Mouse (Mus musculus) midbrain, embryonic 15.5 days (tissue): ENCODE data around the gene Dlx1. TPM values are rescaled to one million over a fixed set of nuclear protein-coding genes. Genes with fewer than 3 reads are reported as not detected.

Experiments
- ATAC-seq: fragments of 200-750 bp; cut with Nextera tagmentation; replicated peaks from 2 replicates; pipeline ENCODE4 v1.8.0; 2017; ENCODE audit warnings: moderate TSS enrichment
- H3K27ac ChIP-seq: fragments of 300-500 bp; sonication (generic); 2 replicates; pipeline ENCODE4 v1.5.1; 2015; ENCODE audit warnings: mild to moderate bottlenecking, inconsistent platforms
- H3K27me3 ChIP-seq: fragments of 300-500 bp; sonication (generic); replicated peaks from 2 replicates; pipeline ENCODE4 v1.6.1; 2015; ENCODE audit warnings: inconsistent platforms
- H3K36me3 ChIP-seq: fragments of 300-500 bp; sonication (generic); replicated peaks from 2 replicates; pipeline ENCODE4 v1.6.1; 2015; ENCODE audit warnings: inconsistent platforms
- H3K4me1 ChIP-seq: fragments of 300-500 bp; sonication (generic); 2 replicates; pipeline ENCODE4 v1.6.1; 2015; ENCODE audit warnings: inconsistent platforms
- H3K4me2 ChIP-seq: fragments of 300-500 bp; sonication (generic); 2 replicates; pipeline ENCODE4 v1.6.1; 2015; ENCODE audit warnings: inconsistent platforms, mild to moderate bottlenecking, moderate library complexity
- H3K4me3 ChIP-seq: fragments of 300-500 bp; sonication (generic); 2 replicates; pipeline ENCODE4 v1.5.1; 2015; ENCODE audit warnings: mild to moderate bottlenecking, inconsistent platforms
- H3K9ac ChIP-seq: fragments of 300-500 bp; sonication (generic); 2 replicates; pipeline ENCODE4 v1.6.1; 2015; ENCODE audit warnings: mild to moderate bottlenecking, inconsistent platforms
- H3K9me3 ChIP-seq: fragments of 300-500 bp; sonication (generic); 2 replicates; pipeline ENCODE4 v1.6.1; 2016; ENCODE audit warnings: inconsistent platforms
- WGBS: fragments of 180-500 bp; shearing (Covaris S2); methylation state at CpG from one replicate; pipeline ENCODE4 v1.1.7; 2015; ENCODE audit warnings: mixed read lengths; 5-methylcytosine and 5-hydroxymethylcytosine counted together
- polyA plus RNA-seq: library from polyadenylated mRNA; unstranded; fragments of >200 nt; fragmentation: Nextera tagmentation; extraction: Ambion mirVana; gene quantifications from 2 replicates; pipeline ENCODE4 v1.2.1, GENCODE M21; 2015

Gene Dlx1
- polyA plus RNA-seq, 1 experiment from 2014 or later = 44.3 TPM

- Histone ChIP-seq H3K9ac (no peak overlapping the region), H3K27ac (peak overlapping the region; percentile 25), H3K36me3 (no peaks in the 10 kb centered on the region), H3K9me3 (no peaks in the 10 kb centered on the region), H3K4me3 (peak overlapping the region; percentile 32), H3K4me2 (peak overlapping the region; percentile 5; the same call in 1 of the 2 replicates), H3K4me1 (peaks cover 18% of the 10 kb centered on the region), H3K27me3 (peaks cover 86% of the 10 kb centered on the region)
- WGBS = 1% methylated on average over 34 of the region's 34 CpGs
- no peak for ATAC-seq
Observed at GRCm38 (mm10) chr2:71530391-71531123, 2.6 kb downstream of the Dlx1 start.

- peaks cover 84% of the 10 kb centered on the region for H3K27me3 ChIP-seq
- H3K36me3 ChIP-seq = no peaks in the 10 kb centered on the region
- 0% methylated on average over 12 of the region's 12 CpGs for WGBS
- peak overlapping the region; percentile 25; the same call in 1 of the 2 replicates for H3K27ac ChIP-seq
- peak overlapping the region; percentile 32 for H3K4me3 ChIP-seq
- ATAC-seq = no peak
- H3K9ac ChIP-seq = no peak overlapping the region
- peaks cover 18% of the 10 kb centered on the region for H3K4me1 ChIP-seq
- H3K4me2 ChIP-seq = peak overlapping the region; percentile 5; the same call in 1 of the 2 replicates
- H3K9me3 ChIP-seq = no peaks in the 10 kb centered on the region
Observed at GRCm38 (mm10) chr2:71531124-71531590, 3.2 kb downstream of the Dlx1 start.

DNA sequence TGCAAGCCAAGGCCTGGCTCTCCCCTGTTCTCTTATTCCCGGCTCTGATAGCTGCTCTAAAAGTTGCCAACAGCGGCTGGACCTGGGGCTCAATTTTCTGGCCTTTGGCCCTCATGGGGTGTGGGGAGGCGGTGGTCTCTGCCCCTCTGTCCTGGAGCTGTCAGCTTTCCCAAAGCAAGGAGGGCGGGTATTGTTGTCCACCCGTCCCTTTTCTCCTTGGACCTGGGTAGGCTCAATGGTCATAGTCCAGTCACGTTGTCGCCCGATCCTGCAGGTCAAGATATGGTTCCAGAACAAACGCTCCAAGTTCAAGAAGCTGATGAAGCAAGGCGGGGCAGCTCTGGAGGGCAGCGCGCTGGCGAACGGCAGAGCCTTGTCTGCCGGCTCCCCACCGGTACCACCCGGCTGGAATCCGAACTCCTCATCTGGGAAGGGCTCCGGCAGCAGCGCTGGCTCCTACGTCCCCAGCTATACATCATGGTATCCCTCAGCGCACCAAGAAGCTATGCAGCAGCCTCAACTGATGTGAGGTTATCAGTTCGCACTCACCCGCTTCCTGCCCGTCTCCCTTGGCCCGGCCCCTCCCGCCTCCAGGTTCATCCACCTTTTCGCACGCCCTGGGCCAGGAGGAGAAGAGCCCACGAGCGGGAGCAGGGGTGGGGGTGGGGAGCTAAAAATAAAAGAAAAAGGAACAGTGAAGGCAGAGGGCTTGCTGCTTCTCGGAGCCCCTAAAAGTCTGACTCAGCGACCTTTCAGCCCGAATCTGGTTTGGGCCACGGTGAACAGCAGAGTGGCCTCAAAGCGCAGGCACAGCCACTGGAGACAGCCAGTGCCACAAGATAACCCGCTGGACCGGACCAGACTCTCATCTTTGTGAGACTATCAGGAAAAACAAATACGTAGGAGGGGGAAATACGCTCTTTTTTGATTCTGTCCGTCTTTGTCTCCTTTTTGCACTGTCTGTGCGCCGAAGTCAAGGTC, 4.4 kb downstream of the Dlx1 start:
- under 1% methylated on average over 43 of the region's 43 CpGs for WGBS
- Histone ChIP-seq H3K9ac (no peak overlapping the region), H3K36me3 (no peaks in the 10 kb centered on the region), H3K4me2 (peak overlapping the region; percentile 15; the same call in 1 of the 2 replicates), H3K4me3 (peak overlapping the region; percentile 4), H3K27ac (peak overlapping the region; percentile 0; the same call in 1 of the 2 replicates), H3K27me3 (peaks cover 84% of the 10 kb centered on the region), H3K4me1 (peaks cover 18% of the 10 kb centered on the region), H3K9me3 (no peaks in the 10 kb centered on the region)
- ATAC-seq = no peak

- H3K36me3 ChIP-seq = no peaks in the 10 kb centered on the region
- H3K4me2 ChIP-seq = 0 out of 2 replicates have a peak overlapping the region, but pooled peaks have one; percentile 15
- H3K4me3 ChIP-seq = peak overlapping the region; percentile 4; the same call in 1 of the 2 replicates
- no peak overlapping the region for H3K9ac ChIP-seq
- peak overlapping the region; percentile 0; the same call in 1 of the 2 replicates for H3K27ac ChIP-seq
- peaks cover 18% of the 10 kb centered on the region for H3K4me1 ChIP-seq
- WGBS = 8% methylated on average over 5 of the region's 5 CpGs
- no peak for ATAC-seq
- peaks cover 84% of the 10 kb centered on the region for H3K27me3 ChIP-seq
- H3K9me3 ChIP-seq = no peaks in the 10 kb centered on the region
Observed at GRCm38 (mm10) chr2:71533094-71533493, 5.2 kb downstream of the Dlx1 start.

DNA sequence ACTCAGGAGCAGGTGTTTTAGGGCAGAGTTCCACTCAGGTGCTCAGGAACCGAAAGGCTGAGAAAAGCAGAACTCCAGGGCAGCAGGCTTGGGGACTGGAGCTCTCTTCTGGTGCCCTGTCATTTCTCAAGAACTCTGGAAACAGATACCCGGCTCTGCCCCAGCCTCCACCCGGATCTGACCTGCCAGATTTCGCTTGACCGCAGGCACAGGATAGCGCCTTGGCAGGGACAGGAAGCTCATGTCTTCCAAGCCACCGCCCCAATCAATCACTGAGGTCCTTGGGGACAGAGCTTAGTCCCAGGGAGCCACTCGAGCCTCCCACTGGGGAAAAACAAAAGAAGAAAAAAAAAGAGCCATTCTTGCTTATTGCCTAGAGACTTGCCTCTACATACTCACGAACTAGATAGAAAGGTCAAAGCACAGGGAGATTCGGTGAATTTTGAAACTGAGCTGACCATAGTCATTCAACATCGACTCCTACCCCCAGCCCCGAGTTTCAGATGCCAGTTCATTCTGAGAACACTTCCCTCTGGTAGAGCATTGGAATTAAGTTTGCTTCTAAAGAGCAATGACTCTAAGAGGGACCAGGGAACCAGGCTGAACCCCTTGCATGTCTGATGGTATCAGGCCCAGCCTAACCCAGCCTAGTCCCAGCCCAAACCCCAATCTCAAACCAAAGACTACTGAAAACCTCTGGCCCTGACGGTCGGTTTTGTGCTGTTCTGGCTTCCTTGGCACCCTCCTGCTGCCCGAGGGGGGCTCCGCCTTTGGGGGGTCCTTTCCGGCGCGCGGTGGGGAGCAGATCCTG, 6.5 kb downstream of the Dlx1 start:
- peak overlapping the region; percentile 11; the same call in 1 of the 2 replicates for H3K4me2 ChIP-seq
- no peaks in the 10 kb centered on the region for H3K36me3 ChIP-seq
- H3K27ac ChIP-seq = 0 out of 2 replicates have a peak overlapping the region, but pooled peaks have one; percentile 42
- 2% methylated on average over 20 of the region's 20 CpGs for WGBS
- H3K9ac ChIP-seq = no peak overlapping the region
- H3K9me3 ChIP-seq = no peaks in the 10 kb centered on the region
- peaks cover 6% of the 10 kb centered on the region for H3K4me1 ChIP-seq
- peak overlapping the region; percentile 14 for H3K4me3 ChIP-seq
- peaks cover 84% of the 10 kb centered on the region for H3K27me3 ChIP-seq
- ATAC-seq = no peak

GRCm38 (mm10) chr2:71540611-71541417, 12.9 kb downstream of the Dlx1 start:
- Histone ChIP-seq H3K36me3 (no peaks in the 10 kb centered on the region), H3K27ac (peak overlapping the region; percentile 43), H3K9me3 (no peaks in the 10 kb centered on the region), H3K4me2 (peak overlapping the region; percentile 32), H3K27me3 (peaks cover 75% of the 10 kb centered on the region), H3K9ac (no peak overlapping the region), H3K4me1 (peaks cover 25% of the 10 kb centered on the region), H3K4me3 (peak overlapping the region; percentile 10)
- under 1% methylated on average over 45 of the region's 48 CpGs for WGBS
- no peak; the same call in 1 of the 2 replicates for ATAC-seq

DNA sequence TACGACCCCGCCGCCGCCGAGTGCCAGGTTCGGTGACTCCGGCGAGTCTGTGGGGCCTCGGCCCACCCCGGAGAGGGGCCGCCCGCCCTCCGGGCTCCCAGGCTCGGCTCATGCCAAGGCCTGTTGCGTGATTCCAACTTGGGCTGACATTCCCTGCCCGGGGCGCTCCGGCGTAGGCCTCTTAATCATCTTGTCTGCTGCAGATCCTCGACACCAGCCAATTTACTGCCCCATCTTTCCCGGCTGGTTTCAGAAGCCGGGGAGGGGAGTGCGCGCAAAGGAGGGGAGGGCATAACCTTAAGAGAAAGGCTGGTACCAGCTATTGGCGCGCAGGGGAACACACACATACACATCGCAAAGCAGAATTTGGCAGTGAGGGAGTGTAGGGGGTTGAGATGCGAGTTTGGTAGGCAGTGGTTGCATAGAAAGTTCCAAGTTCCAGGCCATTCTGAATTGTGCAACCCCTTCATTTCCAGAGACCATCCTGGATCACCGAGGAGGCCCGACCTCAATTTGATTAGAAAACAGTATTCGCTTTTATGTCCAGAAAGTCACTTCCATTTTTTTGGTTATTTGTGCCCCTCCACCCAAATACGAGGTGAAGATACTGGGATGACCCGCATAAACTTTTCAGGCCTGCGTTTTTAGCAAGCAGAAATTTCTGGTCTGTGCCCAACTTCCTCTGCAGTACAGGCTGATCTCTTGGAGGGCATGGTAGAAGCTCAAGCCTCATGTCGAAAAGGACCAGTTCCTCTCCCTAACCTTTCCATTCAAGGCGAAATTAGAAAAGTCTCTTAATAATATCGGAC, 13.7 kb downstream of the Dlx1 start:
- peak overlapping the region; percentile 43 for H3K27ac ChIP-seq
- H3K9ac ChIP-seq = no peak overlapping the region
- 2% methylated on average over 37 of the region's 37 CpGs for WGBS
- ATAC-seq = no peak
- H3K9me3 ChIP-seq = no peaks in the 10 kb centered on the region
- H3K4me1 ChIP-seq = peaks cover 33% of the 10 kb centered on the region
- peak overlapping the region; percentile 10 for H3K4me3 ChIP-seq
- H3K36me3 ChIP-seq = no peaks in the 10 kb centered on the region
- peaks cover 73% of the 10 kb centered on the region for H3K27me3 ChIP-seq
- H3K4me2 ChIP-seq = peak overlapping the region; percentile 32

DNA sequence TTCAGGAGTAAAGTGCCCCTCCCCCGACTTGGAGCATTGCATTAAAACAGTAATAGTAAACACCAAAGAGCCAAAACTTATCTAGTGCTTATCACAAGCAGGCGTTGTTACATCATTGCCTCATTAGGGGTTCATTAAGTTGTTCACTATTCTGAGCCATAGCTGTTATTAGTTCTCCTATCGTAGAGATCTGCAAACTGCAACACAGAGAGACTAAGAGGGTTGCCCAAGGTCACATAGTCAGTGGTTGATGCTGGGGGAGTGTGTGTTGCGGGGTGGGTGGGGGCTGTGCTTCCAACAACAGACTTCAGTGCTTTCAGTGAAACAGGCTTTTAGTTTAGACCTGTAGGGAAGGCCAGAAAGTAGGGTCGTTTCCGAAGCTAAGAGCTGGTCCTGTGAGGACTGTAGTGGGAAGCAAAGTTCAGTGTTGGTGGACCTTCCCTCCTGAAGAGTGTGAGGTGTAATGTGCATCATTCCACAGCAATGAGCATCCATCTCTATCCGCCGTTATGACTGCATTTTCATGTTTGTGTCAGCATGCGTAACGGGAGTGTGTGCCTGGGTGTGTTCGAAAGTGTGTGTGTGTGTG, 14.4 kb downstream of the Dlx1 start:
- Histone ChIP-seq H3K27ac (no peak overlapping the region), H3K9ac (no peak overlapping the region), H3K9me3 (no peaks in the 10 kb centered on the region), H3K4me3 (no peak overlapping the region), H3K27me3 (peaks cover 74% of the 10 kb centered on the region), H3K4me2 (no peak overlapping the region), H3K36me3 (no peaks in the 10 kb centered on the region), H3K4me1 (peaks cover 37% of the 10 kb centered on the region)
- 3% methylated on average over 11 of the region's 11 CpGs for WGBS
- ATAC-seq = no peak

- Histone ChIP-seq H3K4me1 (peaks cover 37% of the 10 kb centered on the region), H3K4me3 (peak overlapping the region; percentile 22), H3K4me2 (peak overlapping the region; percentile 32), H3K9ac (no peak overlapping the region), H3K9me3 (no peaks in the 10 kb centered on the region), H3K36me3 (no peaks in the 10 kb centered on the region), H3K27ac (peak overlapping the region; percentile 53; the same call in 1 of the 2 replicates), H3K27me3 (peaks cover 75% of the 10 kb centered on the region)
- under 1% methylated on average over 30 of the region's 30 CpGs for WGBS
- no peak for ATAC-seq
Observed at GRCm38 (mm10) chr2:71542816-71543301, 14.9 kb downstream of the Dlx1 start.

GRCm38 (mm10) chr2:71543531-71543930, 15.6 kb downstream of the Dlx1 start:
- Histone ChIP-seq H3K36me3 (no peaks in the 10 kb centered on the region), H3K27ac (no peak overlapping the region), H3K9me3 (no peaks in the 10 kb centered on the region), H3K4me1 (peaks cover 37% of the 10 kb centered on the region), H3K4me3 (peak overlapping the region; percentile 39), H3K9ac (no peak overlapping the region), H3K4me2 (0 out of 2 replicates have a peak overlapping the region, but pooled peaks have one; percentile 18), H3K27me3 (peaks cover 76% of the 10 kb centered on the region)
- WGBS = 2% methylated on average over 9 of the region's 9 CpGs
- ATAC-seq = no peak
